Mouse (Mus musculus): ENCODE results near the gene Mrpl3.

DNA sequence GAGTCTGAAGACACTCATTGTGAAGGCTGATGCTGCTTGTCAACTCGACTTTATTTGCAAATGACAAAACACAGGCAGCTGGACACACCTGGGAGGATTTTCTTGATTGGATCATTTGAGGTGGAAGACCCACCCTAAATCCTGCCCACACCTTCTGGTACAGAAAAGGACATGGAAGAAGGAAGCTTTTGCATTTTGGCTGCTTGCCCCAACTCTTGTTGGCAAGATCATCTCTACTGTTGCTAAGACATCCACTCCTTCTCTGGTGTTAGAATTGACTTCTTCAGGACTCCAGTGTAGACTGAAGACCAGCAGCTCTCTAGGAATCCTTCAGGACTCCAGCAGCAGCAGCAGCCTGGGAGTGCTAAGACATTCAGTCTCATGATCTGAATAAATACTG is 48.9 kb downstream of the Mrpl3 start:
- no peak for TF ChIP-seq CTCF (IDR thresholded peaks at IDR 0.05; ENCODE audit: borderline replicate concordance, insufficient read depth, low read depth, low read length)
- no peak for TF ChIP-seq POLR2A (IDR thresholded peaks at IDR 0.05; ENCODE audit: borderline replicate concordance, insufficient read depth, low read length)
